Mouse (Mus musculus) liver, postnatal 0 days (tissue): ENCODE data around the gene Jup.

Experiments
- CTCF ChIP-seq: sonication (generic); IDR thresholded peaks from 2 replicates; pipeline ENCODE4 v1.5.1; 2016; ENCODE audit warnings: antibody characterized with exemption, low read depth
- EP300 ChIP-seq: IDR thresholded peaks from 2 replicates; pipeline ENCODE4 v1.6.1; 2016; ENCODE audit warnings: antibody characterized with exemption, low read depth, mild to moderate bottlenecking

- no peak for TF ChIP-seq EP300
- TF ChIP-seq CTCF = no peak
Measured at GRCm38 (mm10) chr11:100414914-100415822, 17.6 kb upstream of the Jup start, which contains the start of gene Fkbp10.
